Mouse (Mus musculus) midbrain, embryonic 10.5 days (tissue): ENCODE data around the gene Adcy10. TPM values are rescaled to one million over a fixed set of nuclear protein-coding genes. Genes with fewer than 3 reads are reported as not detected.
A peak's percentile ranks its signal among the peaks of the same experiment; 100 is the strongest.

ENCODE experiments used
- DNase-seq: peaks from one replicate; pipeline ENCODE4 v3.0.0-alpha.2; 2017; ENCODE audit warnings: low spot score
- H3K27ac ChIP-seq: fragments of 300-500 bp; sonication (generic); replicated peaks from 2 replicates; pipeline ENCODE4 v1.5.1; 2016; ENCODE audit warnings: mild to moderate bottlenecking
- H3K27me3 ChIP-seq: fragments of 300-500 bp; sonication (generic); 2 replicates; pipeline ENCODE4 v1.6.1; 2016; ENCODE audit warnings: low read depth, mild to moderate bottlenecking; ENCODE audit not compliant: poor library complexity, severe bottlenecking
- H3K36me3 ChIP-seq: fragments of 300-500 bp; sonication (generic); 2 replicates; pipeline ENCODE4 v1.6.1; 2016; ENCODE audit warnings: mild to moderate bottlenecking, moderate library complexity
- H3K4me1 ChIP-seq: fragments of 300-500 bp; sonication (generic); 2 replicates; pipeline ENCODE4 v1.6.1; 2016
- H3K4me3 ChIP-seq: fragments of 300-500 bp; sonication (generic); 2 replicates; pipeline ENCODE4 v1.5.1; 2016; ENCODE audit warnings: mild to moderate bottlenecking, moderate library complexity
- H3K9me3 ChIP-seq: fragments of 300-500 bp; sonication (generic); replicated peaks from 2 replicates; pipeline ENCODE4 v1.6.1; 2016; ENCODE audit warnings: mild to moderate bottlenecking
- WGBS: fragments of 180-500 bp; shearing (Covaris S2); methylation state at CpG from one replicate; pipeline ENCODE4 v1.1.7; 2016; 5-methylcytosine and 5-hydroxymethylcytosine counted together
- polyA plus RNA-seq: library from polyadenylated mRNA; unstranded; fragments of >200 nt; fragmentation: Nextera tagmentation; extraction: Ambion mirVana; gene quantifications from 2 replicates; pipeline ENCODE4 v1.2.1, GENCODE M21; 2016

Gene Adcy10
- polyA plus RNA-seq, 1 experiment from 2014 or later = 0.20 TPM

DNA sequence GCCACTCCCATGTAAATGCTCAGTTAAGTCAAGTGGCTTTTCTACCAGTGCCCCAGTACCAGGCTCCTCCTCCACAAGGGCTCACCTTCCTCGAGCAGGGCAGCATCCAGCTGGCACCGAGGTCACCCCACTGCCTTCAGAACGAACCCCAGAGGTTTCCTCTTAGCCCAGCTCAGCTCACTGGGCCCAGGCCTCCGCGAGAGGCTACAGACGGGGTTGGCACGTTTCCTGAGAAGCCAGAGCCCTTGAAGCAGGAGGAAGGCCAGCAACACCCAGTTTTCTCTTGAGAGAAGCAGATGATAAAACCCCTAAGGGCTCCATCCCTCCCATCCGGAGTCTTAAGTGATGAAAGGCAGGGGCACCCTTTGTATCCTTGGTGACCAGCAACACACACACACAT, 105.8 kb downstream of the Adcy10 start:
- peaks cover 56% of the 10 kb centered on the region for H3K36me3 ChIP-seq
- H3K27ac ChIP-seq = no peak overlapping the region
- 78% methylated on average over 8 of the region's 8 CpGs for WGBS
- H3K4me1 ChIP-seq = peaks cover 6% of the 10 kb centered on the region
- no peak overlapping the region for H3K4me3 ChIP-seq
- no peaks in the 10 kb centered on the region for H3K27me3 ChIP-seq
- no peaks in the 10 kb centered on the region for H3K9me3 ChIP-seq
- DNase-seq = no peak

DNA sequence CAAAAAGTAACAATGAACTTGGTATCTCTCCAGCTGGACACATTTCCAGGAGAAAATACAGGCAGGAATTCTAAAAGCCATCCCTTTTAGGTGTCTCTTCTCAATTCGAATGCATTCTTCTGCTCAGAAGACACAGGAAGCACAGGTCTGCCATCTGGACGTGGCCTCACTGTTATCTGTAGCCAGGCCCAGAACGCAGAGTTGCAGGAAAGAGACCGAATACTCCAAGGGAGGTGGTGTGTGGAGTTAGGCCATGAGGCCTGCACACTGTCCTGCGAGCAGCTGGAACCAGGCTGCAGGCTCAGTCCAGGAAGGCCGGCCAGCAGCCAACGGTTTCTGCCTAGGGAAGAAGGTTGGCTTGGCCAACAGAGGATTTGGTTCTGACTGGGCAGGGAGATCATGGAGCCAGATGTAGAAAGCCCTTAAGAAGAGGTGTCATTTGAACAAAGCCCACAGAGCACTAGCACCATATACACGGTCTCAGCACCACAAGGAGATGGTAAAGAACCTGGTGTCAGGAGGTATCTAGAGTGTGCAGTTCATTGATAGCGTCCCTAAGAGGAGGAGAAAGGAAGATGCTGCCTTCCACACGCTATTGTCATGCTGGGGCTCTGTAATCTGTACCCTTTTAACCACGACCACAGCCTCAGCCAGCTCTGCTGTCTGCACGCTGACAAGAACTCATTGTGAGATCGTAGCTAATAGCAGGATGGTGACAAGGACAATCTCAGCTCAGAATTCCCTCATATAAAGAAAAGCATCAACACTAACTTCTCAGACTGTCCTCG, 107.5 kb downstream of the Adcy10 start:
- Histone ChIP-seq H3K4me1 (peaks cover 4% of the 10 kb centered on the region), H3K27ac (no peak overlapping the region), H3K27me3 (no peaks in the 10 kb centered on the region), H3K4me3 (no peak overlapping the region), H3K9me3 (no peaks in the 10 kb centered on the region), H3K36me3 (peaks cover 73% of the 10 kb centered on the region)
- no peak for DNase-seq
- WGBS = 91% methylated on average over 14 of the region's 14 CpGs

DNA sequence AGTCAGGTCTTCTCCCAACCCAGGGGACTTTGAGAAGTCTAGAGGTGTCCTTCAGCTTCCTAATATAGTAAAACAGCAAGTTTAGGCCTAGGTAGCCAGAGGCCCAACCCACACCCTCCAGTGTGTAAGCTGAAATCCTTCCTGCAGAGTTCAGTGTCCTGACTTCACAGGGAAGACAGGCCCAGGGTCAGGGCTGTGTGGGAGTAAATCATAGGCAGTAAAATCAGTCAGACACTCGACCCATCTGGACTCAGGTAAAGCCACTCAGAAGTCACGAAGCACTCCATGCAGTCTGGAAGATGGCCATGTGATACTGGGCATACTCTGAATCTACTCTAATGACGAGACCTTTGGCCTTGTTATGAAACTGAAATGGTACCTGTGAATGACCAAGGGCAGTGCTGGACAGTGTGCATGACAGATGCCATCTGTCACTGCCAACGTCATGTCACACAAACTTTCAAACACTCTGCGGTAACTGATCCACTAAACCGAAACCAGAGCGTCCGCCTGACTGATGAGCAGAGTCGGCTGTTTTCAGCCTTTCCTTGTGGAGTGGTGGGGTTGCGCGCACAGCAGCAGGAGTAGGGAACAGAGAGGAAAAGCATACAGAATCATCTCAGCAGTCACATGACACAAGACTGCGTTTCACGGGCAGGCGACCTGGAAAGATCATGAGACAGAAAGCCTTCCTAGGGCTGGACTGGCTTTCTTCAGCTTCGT, 109.9 kb downstream of the Adcy10 start:
- Histone ChIP-seq H3K36me3 (peaks cover 94% of the 10 kb centered on the region), H3K4me1 (no peaks in the 10 kb centered on the region), H3K4me3 (no peak overlapping the region), H3K27ac (no peak overlapping the region), H3K27me3 (no peaks in the 10 kb centered on the region), H3K9me3 (no peaks in the 10 kb centered on the region)
- no peak for DNase-seq
- 95% methylated on average over 15 of the region's 15 CpGs for WGBS

DNA sequence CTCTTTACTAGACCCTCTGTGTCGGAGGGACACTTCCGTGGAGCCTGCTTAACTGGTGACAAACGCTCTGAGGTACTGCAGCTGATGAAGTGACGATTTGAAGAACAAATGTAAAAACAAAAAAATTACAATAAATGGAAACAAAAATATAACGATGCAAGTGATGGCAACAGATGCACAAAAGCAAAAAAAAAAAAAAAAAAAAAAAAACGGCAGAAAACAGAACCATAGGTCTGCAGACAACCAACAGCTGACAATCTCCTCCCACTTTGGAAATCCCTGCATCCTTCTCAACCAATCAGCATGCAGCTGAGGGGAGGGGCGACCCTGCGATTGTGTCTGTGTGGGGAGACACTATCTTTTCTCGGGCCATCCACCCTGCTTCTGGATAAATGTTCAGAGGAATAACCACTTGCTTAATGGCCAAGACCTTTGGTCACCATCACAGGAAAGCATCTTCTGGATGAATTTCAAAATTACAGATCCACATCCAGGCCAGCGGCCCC, 116.8 kb downstream of the Adcy10 start:
- H3K27me3 ChIP-seq = no peaks in the 10 kb centered on the region
- no peak overlapping the region for H3K27ac ChIP-seq
- no peaks in the 10 kb centered on the region for H3K9me3 ChIP-seq
- H3K4me1 ChIP-seq = no peaks in the 10 kb centered on the region
- no peak overlapping the region for H3K4me3 ChIP-seq
- DNase-seq = no peak
- WGBS = 89% methylated on average over 10 of the region's 10 CpGs
- peaks cover 89% of the 10 kb centered on the region for H3K36me3 ChIP-seq

DNA sequence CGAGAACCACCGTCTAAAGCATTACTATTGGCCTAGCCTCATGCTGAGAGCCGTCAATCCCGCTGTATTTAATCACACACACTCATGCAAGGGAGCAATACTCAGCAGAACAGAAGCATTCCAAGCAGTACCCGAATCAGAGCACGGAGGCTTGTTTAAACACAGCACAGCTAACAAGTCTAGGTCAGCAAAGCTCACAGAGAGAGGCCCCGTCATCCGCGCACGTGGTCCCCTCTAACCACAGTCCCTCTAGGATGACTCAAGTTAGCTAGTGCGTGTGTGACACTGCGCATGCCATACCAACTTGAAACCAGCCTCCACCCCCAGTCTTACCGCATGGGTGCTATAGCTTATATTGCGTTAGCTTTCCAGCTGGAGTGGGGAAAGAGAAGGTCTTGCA, 118.2 kb downstream of the Adcy10 start:
- peaks cover 89% of the 10 kb centered on the region for H3K36me3 ChIP-seq
- no peaks in the 10 kb centered on the region for H3K27me3 ChIP-seq
- no peaks in the 10 kb centered on the region for H3K9me3 ChIP-seq
- DNase-seq = no peak
- no peak overlapping the region for H3K4me3 ChIP-seq
- 95% methylated on average over 14 of the region's 14 CpGs for WGBS
- no peak overlapping the region for H3K27ac ChIP-seq
- H3K4me1 ChIP-seq = no peaks in the 10 kb centered on the region

DNA sequence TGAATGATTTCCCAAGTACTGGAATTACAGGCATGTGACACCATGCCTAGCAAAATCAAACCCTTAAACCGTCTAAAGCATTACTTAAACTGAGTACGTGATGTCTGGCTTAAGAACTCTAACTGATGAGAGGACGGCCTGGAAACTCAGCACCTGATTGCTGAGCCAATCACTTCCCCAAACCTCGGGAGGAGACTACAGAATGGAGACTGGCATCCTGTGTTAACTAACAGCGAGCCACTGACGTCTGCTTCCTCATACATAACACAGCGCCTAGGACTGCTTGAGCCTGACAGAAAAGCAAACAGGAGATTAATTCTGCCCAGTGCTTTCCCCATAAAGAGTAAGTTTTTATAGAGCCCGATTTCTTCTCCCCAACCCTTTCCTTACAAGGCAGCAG, 119.2 kb downstream of the Adcy10 start:
- Histone ChIP-seq H3K4me1 (peaks cover 2% of the 10 kb centered on the region), H3K4me3 (no peak overlapping the region), H3K36me3 (peaks cover 83% of the 10 kb centered on the region), H3K27me3 (no peaks in the 10 kb centered on the region), H3K9me3 (no peaks in the 10 kb centered on the region), H3K27ac (no peak overlapping the region)
- DNase-seq = no peak
- WGBS = 91% methylated on average over 8 of the region's 8 CpGs

DNA sequence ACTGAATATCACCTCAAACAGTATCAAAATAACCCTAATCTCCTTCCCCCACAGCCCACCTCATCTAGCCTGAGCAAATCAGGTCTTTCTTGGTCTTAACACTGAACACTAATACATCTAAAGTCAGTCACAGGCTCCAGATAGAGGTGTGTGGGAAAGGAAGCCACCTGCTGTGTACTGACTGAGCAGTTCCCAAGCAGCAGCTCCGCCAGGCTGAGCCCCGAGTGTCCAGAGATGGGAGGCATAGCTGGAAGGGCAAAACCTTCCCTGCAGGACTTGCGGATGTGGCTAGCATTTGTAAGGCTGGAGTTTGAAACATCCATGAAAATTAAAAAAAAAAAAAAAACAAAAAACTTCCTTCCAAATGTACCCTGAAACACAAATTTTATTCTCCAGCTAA, 120.1 kb downstream of the Adcy10 start:
- no peak overlapping the region for H3K27ac ChIP-seq
- 91% methylated on average over 3 of the region's 3 CpGs for WGBS
- H3K36me3 ChIP-seq = peaks cover 79% of the 10 kb centered on the region
- DNase-seq = no peak
- no peak overlapping the region for H3K4me3 ChIP-seq
- H3K4me1 ChIP-seq = peaks cover 11% of the 10 kb centered on the region
- H3K27me3 ChIP-seq = no peaks in the 10 kb centered on the region
- no peaks in the 10 kb centered on the region for H3K9me3 ChIP-seq

DNA sequence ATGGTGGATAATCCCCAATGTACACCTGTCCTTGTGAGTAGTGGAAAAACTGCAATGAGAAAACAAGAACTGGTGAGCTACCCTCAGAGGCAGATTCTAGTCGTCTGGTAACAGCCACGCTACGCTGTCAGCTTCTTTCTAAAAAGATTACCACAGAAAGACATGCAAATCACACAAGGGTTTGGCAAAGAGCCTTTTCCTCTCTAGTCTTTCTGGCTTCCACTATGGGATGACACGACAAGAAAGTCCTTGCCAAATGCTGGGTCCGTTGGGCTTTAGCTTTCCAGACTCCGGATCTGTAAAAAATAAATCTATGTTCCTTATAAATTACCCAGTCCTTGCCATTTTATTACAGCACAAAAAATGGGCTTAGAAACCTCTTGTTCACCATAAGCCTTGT, 120.8 kb downstream of the Adcy10 start:
- WGBS = 95% methylated on average over 6 of the region's 6 CpGs
- Histone ChIP-seq H3K4me3 (no peak overlapping the region), H3K9me3 (no peaks in the 10 kb centered on the region), H3K36me3 (peaks cover 78% of the 10 kb centered on the region), H3K27me3 (no peaks in the 10 kb centered on the region), H3K27ac (no peak overlapping the region), H3K4me1 (peaks cover 18% of the 10 kb centered on the region)
- no peak for DNase-seq

DNA sequence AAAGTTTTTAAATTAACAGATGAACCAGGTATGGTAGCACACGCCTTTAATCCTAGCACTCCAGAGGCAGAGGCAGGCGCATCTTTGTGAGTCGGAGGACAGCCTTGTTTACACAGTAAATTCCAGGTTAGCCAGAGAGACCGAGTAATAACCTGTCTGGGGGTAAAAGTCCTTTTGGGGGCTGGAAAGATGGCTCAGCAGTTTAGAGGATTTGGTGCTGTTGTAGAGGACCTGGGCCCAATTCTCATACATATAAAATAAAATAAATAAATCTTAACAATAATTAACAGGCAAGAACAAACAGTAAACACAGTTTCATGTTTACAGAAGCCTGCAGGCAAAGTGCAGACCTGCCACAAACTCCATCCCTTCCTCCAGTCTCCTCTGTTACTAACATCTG, 123.9 kb downstream of the Adcy10 start:
- Histone ChIP-seq H3K4me1 (peaks cover 31% of the 10 kb centered on the region), H3K27me3 (no peaks in the 10 kb centered on the region), H3K27ac (no peak overlapping the region), H3K36me3 (peaks cover 54% of the 10 kb centered on the region), H3K9me3 (no peaks in the 10 kb centered on the region), H3K4me3 (no peak overlapping the region)
- no peak for DNase-seq
- 89% methylated on average over 4 of the region's 4 CpGs for WGBS

DNA sequence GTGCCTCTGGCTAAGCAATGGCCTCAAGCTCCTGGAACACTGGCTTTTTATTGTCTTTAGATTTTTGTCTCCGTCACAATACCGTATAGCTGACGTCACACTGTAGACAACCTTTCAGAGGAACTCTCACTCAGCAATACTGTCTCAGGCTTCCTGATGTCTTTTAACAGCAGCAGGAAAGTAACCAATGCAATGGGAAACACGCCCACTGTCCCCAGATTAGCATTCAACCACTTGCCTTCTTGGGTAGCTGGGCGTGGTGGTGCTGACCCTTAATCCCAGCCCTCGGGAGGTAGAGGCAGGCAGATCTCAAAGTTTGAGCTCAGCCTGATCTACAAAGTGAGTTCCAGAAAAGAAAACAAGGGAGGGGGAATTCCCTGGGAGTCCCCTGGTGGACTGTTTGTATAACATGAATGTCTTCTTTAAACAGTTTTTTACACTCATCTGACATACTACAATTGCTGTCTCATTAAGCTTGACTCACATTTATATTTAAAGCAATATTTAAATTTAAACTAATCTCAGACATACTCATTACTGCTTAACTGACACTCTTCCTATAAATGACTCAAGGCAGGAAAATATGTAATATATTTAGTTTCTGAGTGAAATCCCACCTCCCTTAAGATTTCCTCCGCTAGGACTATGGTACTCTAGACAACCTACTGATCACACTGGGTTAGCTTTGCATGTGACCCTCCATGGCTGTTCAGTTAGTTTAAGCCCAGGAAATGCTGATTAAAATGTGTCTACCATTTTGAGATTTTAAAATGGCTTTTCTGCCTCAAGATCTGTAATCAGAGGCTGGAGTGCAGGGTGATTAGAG, 124.7 kb downstream of the Adcy10 start:
- Histone ChIP-seq H3K27me3 (no peaks in the 10 kb centered on the region), H3K36me3 (peaks cover 54% of the 10 kb centered on the region), H3K27ac (peak overlapping the region; percentile 82; the same call in 1 of the 2 replicates), H3K4me3 (no peak overlapping the region), H3K9me3 (no peaks in the 10 kb centered on the region), H3K4me1 (peaks cover 31% of the 10 kb centered on the region)
- WGBS = 60% methylated on average over 7 of the region's 7 CpGs
- DNase-seq = no peak

DNA sequence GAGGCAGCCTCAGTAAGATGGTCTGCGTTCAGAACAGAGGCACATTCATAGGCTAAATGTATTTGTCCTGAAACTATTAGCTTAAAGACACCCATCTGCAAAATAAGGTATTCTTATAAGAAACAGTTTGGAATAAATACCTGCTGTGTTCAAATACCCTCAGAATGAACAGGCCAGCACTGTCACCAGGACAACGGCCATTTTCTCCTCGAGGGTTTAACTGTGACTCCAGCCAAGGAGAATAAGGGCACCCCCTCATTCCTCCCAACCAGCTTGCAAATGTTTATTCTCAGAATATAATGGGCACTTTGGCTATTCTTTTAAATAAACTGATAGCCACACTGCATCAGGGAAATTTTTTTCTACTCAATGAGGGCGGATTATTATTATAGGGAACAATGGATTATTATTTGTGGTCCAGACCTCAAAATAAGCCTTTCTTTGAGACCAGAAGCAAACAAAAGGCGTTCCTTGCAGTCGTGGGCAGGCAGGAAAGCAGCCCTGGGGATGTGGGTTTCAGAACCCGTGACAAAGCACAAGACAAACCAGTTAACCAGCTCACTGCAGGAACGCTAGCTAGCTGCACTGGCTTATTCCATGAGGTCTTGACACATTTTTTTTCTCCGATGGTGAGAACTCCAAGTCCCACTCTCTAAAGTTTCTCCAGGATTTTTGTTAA, 125.5 kb downstream of the Adcy10 start:
- DNase-seq = no peak
- Histone ChIP-seq H3K9me3 (peaks cover 7% of the 10 kb centered on the region; the same call in 1 of the 2 replicates), H3K4me1 (peaks cover 31% of the 10 kb centered on the region), H3K27me3 (no peaks in the 10 kb centered on the region), H3K4me3 (no peak overlapping the region), H3K36me3 (peaks cover 54% of the 10 kb centered on the region), H3K27ac (peak overlapping the region; percentile 82)
- WGBS = 39% methylated on average over 9 of the region's 9 CpGs

DNA sequence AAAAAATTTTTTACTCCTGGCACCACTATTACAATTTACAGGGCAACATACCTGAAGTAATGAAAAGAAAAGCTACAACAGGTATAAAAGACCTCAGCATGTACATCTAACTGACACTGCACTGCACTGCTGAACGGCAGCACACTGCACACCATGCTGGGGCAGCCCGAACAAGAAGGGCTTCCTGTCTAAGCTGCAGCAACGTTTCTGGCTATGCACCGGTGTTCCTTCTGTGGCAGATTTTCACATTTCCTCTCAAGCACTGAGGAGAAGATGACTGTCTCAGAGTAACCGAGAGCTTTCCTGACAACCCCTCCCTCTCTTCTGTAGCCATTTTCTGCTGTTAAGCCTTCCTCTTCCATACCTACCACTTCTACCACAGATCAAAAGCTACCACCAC, 127.7 kb downstream of the Adcy10 start:
- peaks cover 42% of the 10 kb centered on the region for H3K36me3 ChIP-seq
- no peak for DNase-seq
- 87% methylated on average over 5 of the region's 5 CpGs for WGBS
- H3K4me1 ChIP-seq = peaks cover 47% of the 10 kb centered on the region
- no peaks in the 10 kb centered on the region for H3K27me3 ChIP-seq
- peaks cover 12% of the 10 kb centered on the region; the same call in 1 of the 2 replicates for H3K9me3 ChIP-seq
- H3K27ac ChIP-seq = no peak overlapping the region
- H3K4me3 ChIP-seq = no peak overlapping the region
